Mouse (Mus musculus) embryo, embryonic 10 days (tissue): ENCODE results near the gene Nob1.

ENCODE experiments used
- DNase-seq: peaks from one replicate; pipeline ENCODE4 v3.0.0-alpha.2; 2015; ENCODE audit warnings: low spot score

Nob1 gene

GRCm38 (mm10) chr8:107435962-107436831 is 11.3 kb upstream of the Nob1 start, which contains the start of gene Wwp2:
Gene Wwp2, plus strand, starts transcription at chr8:107436365.
- DNase-seq: peak; percentile 87

GRCm38 (mm10) chr8:107435421-107435961 is 10.6 kb upstream of the Nob1 start:
- DNase-seq: no peak

GRCm38 (mm10) chr8:107430821-107431220 is 6.0 kb upstream of the Nob1 start:
- DNase-seq: no peak

- no peak for DNase-seq
These were observed 363 bp upstream of the Nob1 start for GRCm38 (mm10) chr8:107425230-107425597.

- DNase-seq: no peak
These were observed 675 bp downstream of the Nob1 start for GRCm38 (mm10) chr8:107424176-107424575.

GRCm38 (mm10) chr8:107417001-107417400 is 7.8 kb downstream of the Nob1 start:
- no peak for DNase-seq

GRCm38 (mm10) chr8:107413881-107414280 is 11.0 kb downstream of the Nob1 start:
- no peak for DNase-seq

GRCm38 (mm10) chr8:107412552-107412951 is 12.3 kb downstream of the Nob1 start:
- no peak for DNase-seq

GRCm38 (mm10) chr8:107411391-107411790 is 13.5 kb downstream of the Nob1 start:
- DNase-seq: peak; percentile 62

- DNase-seq: no peak
These were observed 18.9 kb downstream of the Nob1 start for GRCm38 (mm10) chr8:107405935-107406334.

- no peak for DNase-seq
These were observed 20.8 kb downstream of the Nob1 start for GRCm38 (mm10) chr8:107404057-107404456.

- peak; percentile 94 for DNase-seq
These were observed 21.6 kb downstream of the Nob1 start, which contains the start of gene Nqo1 for GRCm38 (mm10) chr8:107403038-107403781. Gene Nqo1, minus strand, starts transcription at chr8:107403206.

GRCm38 (mm10) chr8:107401866-107402265 is 23.0 kb downstream of the Nob1 start:
- DNase-seq: no peak

- DNase-seq: no peak
These were observed 25.4 kb downstream of the Nob1 start for GRCm38 (mm10) chr8:107399495-107399894.

- no peak for DNase-seq
These were observed 27.2 kb downstream of the Nob1 start for GRCm38 (mm10) chr8:107397665-107398064.

- no peak for DNase-seq
These were observed 28.7 kb downstream of the Nob1 start for GRCm38 (mm10) chr8:107396106-107396670.

- DNase-seq: no peak
These were observed 29.5 kb downstream of the Nob1 start for GRCm38 (mm10) chr8:107395397-107395796.

GRCm38 (mm10) chr8:107391136-107391516 is 33.7 kb downstream of the Nob1 start:
- DNase-seq: no peak

GRCm38 (mm10) chr8:107390476-107391135 is 34.2 kb downstream of the Nob1 start:
- DNase-seq: no peak

- DNase-seq: no peak
These were observed 35.3 kb downstream of the Nob1 start for GRCm38 (mm10) chr8:107389557-107389956.

GRCm38 (mm10) chr8:107387861-107388260 is 37.0 kb downstream of the Nob1 start:
- DNase-seq: peak; percentile 56

GRCm38 (mm10) chr8:107386642-107387041 is 38.2 kb downstream of the Nob1 start:
- peak; percentile 84 for DNase-seq
